ENCODE assay signal across 26 mouse cellular contexts in genomic region chr1:43117435-43117834, GRCm38 (mm10). TPM values are rescaled to one million over a fixed set of nuclear protein-coding genes. Genes with fewer than 3 reads are reported as not detected.
DNase-seq lines count a peak whose midpoint lies in the region; ATAC-seq and TF ChIP-seq lines count a peak whose summit lies in the region.
"Had no signal": no experiment of that assay in that cellular context is flagged by ENCODE, and none has a peak within 500 bp of the region (broad histone marks: within the 10 kb centered on the region; RNA-seq: fewer than 3 reads in every experiment).

No protein-coding gene starts in this region.

- H3K9ac ChIP-seq in heart, postnatal 0 days (replicated peaks; ENCODE audit: low read depth, low read length): no peak overlapping the region
- no peak overlapping the region for H3K9ac ChIP-seq in heart, adult 2 months (ENCODE audit: low read depth, low read length)
- H3K9ac ChIP-seq: embryonic facial prominence, embryonic 15.5 days; forebrain, embryonic 12.5 days; forebrain, postnatal 0 days; hindbrain, embryonic 14.5 days; limb, embryonic 15.5 days; liver, embryonic 15.5 days; lung, embryonic 14.5 days; stomach, embryonic 15.5 days had no signal

- no peak for TF ChIP-seq POLR2A in heart, adult 2 months (IDR thresholded peaks at IDR 0.05; ENCODE audit: insufficient read depth, low read depth, low read length)

- no peak overlapping the region for H3K4me2 ChIP-seq in heart, postnatal 0 days (ENCODE audit: low read depth, low read length)
- H3K4me2 ChIP-seq: embryonic facial prominence, embryonic 15.5 days; forebrain, embryonic 12.5 days; hindbrain, embryonic 14.5 days; limb, embryonic 15.5 days; liver, embryonic 15.5 days; lung, embryonic 14.5 days; stomach, embryonic 15.5 days had no signal

- no peak for TF ChIP-seq EP300 in heart, postnatal 0 days (IDR thresholded peaks at IDR 0.05; ENCODE audit: low read depth)
- no peak for TF ChIP-seq EP300 in heart, adult 2 months (IDR thresholded peaks at IDR 0.05; ENCODE audit: insufficient read depth, low read depth, low read length)

- TF ChIP-seq CTCF in heart, postnatal 0 days (IDR thresholded peaks at IDR 0.05; ENCODE audit: low read depth): no peak
- TF ChIP-seq CTCF in heart, adult 2 months (IDR thresholded peaks at IDR 0.05): no peak
- TF ChIP-seq CTCF in layer of hippocampus, adult 2 months (conservative IDR thresholded peaks at IDR 0.05): no peak

- H3K79me2 ChIP-seq in heart, adult 2 months (replicated peaks; ENCODE audit: control insufficient read depth, insufficient read depth, low read length): no peaks in the 10 kb centered on the region

- H3K9me3 ChIP-seq in heart, postnatal 0 days (replicated peaks; ENCODE audit: control insufficient read depth, low read length): no peaks in the 10 kb centered on the region
- H3K9me3 ChIP-seq: embryonic facial prominence, embryonic 10.5 days; embryonic facial prominence, embryonic 15.5 days; forebrain, embryonic 12.5 days; limb, embryonic 10.5 days; limb, embryonic 15.5 days; liver, embryonic 15.5 days; stomach, embryonic 15.5 days had no signal

- 59% methylated on average over 8 of the region's 8 CpGs for WGBS in heart, postnatal 0 days
- WGBS in heart, adult 2 months: 64% methylated on average over 8 of the region's 8 CpGs

- no peak overlapping the region for H3K4me3 ChIP-seq in heart, postnatal 0 days (ENCODE audit: low read depth, low read length)
- no peak overlapping the region for H3K4me3 ChIP-seq in heart, adult 2 months
- H3K4me3 ChIP-seq in layer of hippocampus, adult 2 months: no peak overlapping the region
- H3K4me3 ChIP-seq: embryonic facial prominence, embryonic 10.5 days; embryonic facial prominence, embryonic 15.5 days; forebrain, embryonic 12.5 days; limb, embryonic 10.5 days; limb, embryonic 15.5 days; liver, embryonic 15.5 days; stomach, embryonic 15.5 days had no signal

- intact Hi-C loops in heart, adult 2 months (cut with DNase I): no loop called here

- H3K4me1 ChIP-seq in heart, postnatal 0 days (ENCODE audit: control insufficient read depth, insufficient read depth): 0 out of 2 replicates have a peak, but pooled peaks cover 5% of the 10 kb centered on the region
- no peaks in the 10 kb centered on the region for H3K4me1 ChIP-seq in heart, adult 2 months (ENCODE audit: control insufficient read depth, insufficient read depth, low read length)
- H3K4me1 ChIP-seq: embryonic facial prominence, embryonic 10.5 days; embryonic facial prominence, embryonic 15.5 days; forebrain, embryonic 12.5 days; limb, embryonic 10.5 days; limb, embryonic 15.5 days; liver, embryonic 15.5 days; stomach, embryonic 15.5 days had no signal

- H3K27me3 ChIP-seq in heart, postnatal 0 days (ENCODE audit: control insufficient read depth, insufficient read depth, low read length): no peaks in the 10 kb centered on the region
- no peaks in the 10 kb centered on the region for H3K27me3 ChIP-seq in heart, adult 2 months (ENCODE audit: control insufficient read depth, insufficient read depth, low read length)
- H3K27me3 ChIP-seq: CH12.LX; embryonic facial prominence, embryonic 15.5 days; forebrain, embryonic 12.5 days; limb, embryonic 15.5 days; liver, embryonic 15.5 days; stomach, embryonic 15.5 days had no signal

- peaks cover 40% of the 10 kb centered on the region for H3K36me3 ChIP-seq in heart, postnatal 0 days (replicated peaks; ENCODE audit: control insufficient read depth, insufficient read depth, low read length)
- H3K36me3 ChIP-seq in heart, adult 2 months (ENCODE audit: control insufficient read depth, insufficient read depth, low read length): peaks cover 2% of the 10 kb centered on the region

- ATAC-seq in heart, postnatal 0 days (ENCODE audit: insufficient read depth, low read depth): peak; percentile 68
- ATAC-seq: forebrain, postnatal 0 days had no signal

- peak overlapping the region; percentile 43 for H3K27ac ChIP-seq in heart, postnatal 0 days (ENCODE audit: low read depth)
- H3K27ac ChIP-seq in heart, adult 2 months: no peak overlapping the region
- no peak overlapping the region for H3K27ac ChIP-seq in layer of hippocampus, adult 2 months
- H3K27ac ChIP-seq: embryonic facial prominence, embryonic 10.5 days; embryonic facial prominence, embryonic 15.5 days; forebrain, embryonic 12.5 days; hindbrain, embryonic 14.5 days; limb, embryonic 10.5 days; limb, embryonic 15.5 days; liver, embryonic 15.5 days; stomach, embryonic 15.5 days had no signal

- peak; percentile 12 for DNase-seq in adrenal gland, postnatal 10 days
- no peak for DNase-seq in adrenal gland, postnatal 4 days (ENCODE audit: low spot score in 2 of 2)
- no peak for DNase-seq in heart, postnatal 0 days (ENCODE audit: low spot score)
- DNase-seq in heart, adult 2 months: no peak
- peak; percentile 86 for DNase-seq in kidney, adult 8-10 months
- no peak for DNase-seq in kidney, postnatal 10 days
- peak; percentile 78 to 83 for DNase-seq in kidney, postnatal 36 days
- no peak for DNase-seq in layer of hippocampus, adult 2 months (ENCODE audit: low spot score in 2 of 2)
- DNase-seq: cerebellum, adult 8-10 months; cerebellum, postnatal 25 days; forebrain, postnatal 0 days; gastrocnemius, postnatal 14 days; layer of hippocampus, postnatal 36 days; lung, embryonic 14.5 days; lung, postnatal 14 days; midbrain, embryonic 14.5 days; right cerebral cortex, postnatal 14 days had no signal

RNA-seq across cellular contexts. Expression of gene AI597479, which starts 18.9 kb away (rescaled TPM):
- total RNA-seq in adrenal gland, postnatal 10 days (2021): 10 to 100 TPM; 13.2 to 16.4 TPM
- total RNA-seq in adrenal gland, postnatal 4 days (2021): 10 to 100 TPM; 19.5 to 20.4 TPM
- 14.8 and 18.5 TPM in 2 replicates for total RNA-seq in heart, postnatal 0 days (2014; rRNA removed; ENCODE audit: low replicate concordance)
- 15.4 and 17.1 TPM in 2 replicates for polyA plus RNA-seq in heart, postnatal 0 days (2015; fragmentation: Nextera tagmentation; extraction: Ambion mirVana)
- total RNA-seq in heart, adult 2 months (2021): 10 to 100 TPM; 20.3 to 21.1 TPM
- polyA plus RNA-seq in heart, adult 2 months (2012; rRNA removed): 8.4 and 13.2 TPM in 2 replicates
- total RNA-seq in layer of hippocampus, adult 2 months (2021): 10 to 100 TPM; 24.2 to 26.8 TPM

RNA-seq across cellular contexts. Expression of gene Tgfbrap1, which starts 19.0 kb away (rescaled TPM):
- total RNA-seq in adrenal gland, postnatal 10 days (2021): 10 to 100 TPM; 23.0 to 26.8 TPM
- 10 to 100 TPM; 30.7 to 31.4 TPM for total RNA-seq in adrenal gland, postnatal 4 days (2021)
- 8.7 and 18.7 TPM in 2 replicates for total RNA-seq in heart, postnatal 0 days (2014; rRNA removed; ENCODE audit: low replicate concordance)
- polyA plus RNA-seq in heart, postnatal 0 days (2015; fragmentation: Nextera tagmentation; extraction: Ambion mirVana): 3.6 and 4.5 TPM in 2 replicates
- 10 to 100 TPM; 13.9 to 14.5 TPM for total RNA-seq in heart, adult 2 months (2021)
- 11.2 and 15.4 TPM in 2 replicates for polyA plus RNA-seq in heart, adult 2 months (2012; rRNA removed)
- 10 to 100 TPM; 26.8 to 42.4 TPM for total RNA-seq in layer of hippocampus, adult 2 months (2021)

Comparison
In these comparisons a context has a peak if more than half of its experiments do, and no peak if none do; other contexts are left out.
1. DNase-seq: peak in adrenal gland, postnatal 10 days (single experiment), kidney, adult 8-10 months (2 of 2) and kidney, postnatal 36 days (2 of 2); none in adrenal gland, postnatal 4 days (0 of 2), heart, postnatal 0 days (single experiment), heart, adult 2 months (0 of 2), kidney, postnatal 10 days (single experiment) and layer of hippocampus, adult 2 months (0 of 2).